Mouse (Mus musculus): ENCODE measurements around the gene Slc25a51. TPM values are rescaled to one million over a fixed set of nuclear protein-coding genes. Genes with fewer than 3 reads are reported as not detected.

Gene Slc25a51
- total and polyA plus RNA-seq, 3 experiments, result 27.6 to 44.7 (median 44.4) TPM

GRCm38 (mm10) chr4:45416314-45416713 lies 7.7 kb upstream of the Slc25a51 start:
- TF ChIP-seq ZMIZ1 (IDR thresholded peaks at IDR 0.05; ENCODE audit: low read depth, low read length) (no peak), POLR2AphosphoS2 (IDR thresholded peaks at IDR 0.05; ENCODE audit: low read depth, low read length) (no peak), NRF1 (IDR thresholded peaks at IDR 0.05; ENCODE audit: low read depth, low read length) (no peak)
- no peaks in the 10 kb centered on the region for H3K79me2 ChIP-seq (replicated peaks; ENCODE audit: control insufficient read depth, extremely low read depth, insufficient read depth, poor library complexity, severe bottlenecking)
- in situ Hi-C loops (cut with MboI; ENCODE audit: low pct_ligation_motif_present, low pct_unique_long_range_greater_than_20kb, low sequenced_read_pairs) (loop anchor here (10.0 kb wide), 2 partner anchors 198 to 348 kb away; no protein-coding TSS in a partner anchor), dilution Hi-C loops (cut with MboI; ENCODE audit: extremely low pct_ligation_motif_present, extremely low pct_unique_long_range_greater_than_20kb, low sequenced_read_pairs) (no loop called here)
- H3K9ac ChIP-seq (ENCODE audit: insufficient read depth, low read depth), result no peak overlapping the region
- no peak overlapping the region for H3K27ac ChIP-seq (ENCODE audit: insufficient read depth, low read depth)
- H3K4me1 ChIP-seq (ENCODE audit: control insufficient read depth in 1 of 2, insufficient read depth in 2 of 2), result peaks cover 10 to 36% of the 10 kb centered on the region in 2 experiments
- no peak for DNase-seq (ENCODE audit: extremely low read depth)
- H3K36me3 ChIP-seq (replicated peaks in 1 of 2; ENCODE audit: control insufficient read depth in 1 of 2, insufficient read depth in 1 of 2, low read length in 1 of 2), result no peaks in the 10 kb centered on the region
- no peak overlapping the region for H3K4me2 ChIP-seq (ENCODE audit: insufficient read depth, low read depth, poor library complexity, severe bottlenecking)
- no peaks in the 10 kb centered on the region for H3K27me3 ChIP-seq (replicated peaks)
- no peaks in the 10 kb centered on the region for H3K9me3 ChIP-seq (replicated peaks; ENCODE audit: low read length)
- no peak overlapping the region for H3K4me3 ChIP-seq (replicated peaks in 1 of 3; ENCODE audit: low read depth in 2 of 3, low read length in 2 of 3, poor library complexity in 1 of 3)

- Histone ChIP-seq H3K36me3 (replicated peaks in 1 of 2; ENCODE audit: control insufficient read depth in 1 of 2, insufficient read depth in 1 of 2, low read length in 1 of 2) (no peaks in the 10 kb centered on the region), H3K4me3 (replicated peaks in 1 of 3; ENCODE audit: low read depth in 2 of 3, low read length in 2 of 3, poor library complexity in 1 of 3) (no peak overlapping the region), H3K27me3 (replicated peaks) (no peaks in the 10 kb centered on the region), H3K9me3 (replicated peaks; ENCODE audit: low read length) (no peaks in the 10 kb centered on the region), H3K4me2 (ENCODE audit: insufficient read depth, low read depth, poor library complexity, severe bottlenecking) (no peak overlapping the region), H3K9ac (ENCODE audit: insufficient read depth, low read depth) (no peak overlapping the region), H3K4me1 (ENCODE audit: control insufficient read depth in 1 of 2, insufficient read depth in 2 of 2) (peaks cover 7 to 22% of the 10 kb centered on the region in 2 experiments; a peak in 3 of 4 replicates), H3K79me2 (replicated peaks; ENCODE audit: control insufficient read depth, extremely low read depth, insufficient read depth, poor library complexity, severe bottlenecking) (no peaks in the 10 kb centered on the region), H3K27ac (ENCODE audit: insufficient read depth, low read depth) (no peak overlapping the region)
- DNase-seq (ENCODE audit: extremely low read depth), result no peak
- no peak for TF ChIP-seq UBTF (IDR thresholded peaks at IDR 0.05; ENCODE audit: low read depth, low read length)
- no peak for TF ChIP-seq KAT2A (IDR thresholded peaks at IDR 0.05; ENCODE audit: insufficient replicate concordance, low read length)
- no peak for TF ChIP-seq ZC3H11A (IDR thresholded peaks at IDR 0.05; ENCODE audit: low read depth, low read length)
- TF ChIP-seq NELFE (IDR thresholded peaks at IDR 0.05; ENCODE audit: low read depth, low read length), result no peak
- TF ChIP-seq E2F4 (IDR thresholded peaks at IDR 0.05; ENCODE audit: insufficient replicate concordance, low read depth, low read length), result no peak
- TF ChIP-seq ZMIZ1 (IDR thresholded peaks at IDR 0.05; ENCODE audit: low read depth, low read length), result no peak
- no peak for TF ChIP-seq SMC3 (IDR thresholded peaks at IDR 0.05; ENCODE audit: low read depth, low read length)
- TF ChIP-seq NRF1 (IDR thresholded peaks at IDR 0.05; ENCODE audit: low read depth, low read length), result no peak
- no peak for TF ChIP-seq BHLHE40 (IDR thresholded peaks at IDR 0.05; ENCODE audit: low read depth, low read length)
- no peak for TF ChIP-seq CTCF (conservative IDR thresholded peaks at IDR 0.05 in 1 of 2, IDR thresholded peaks at IDR 0.05 in 1 of 2; ENCODE audit: low read depth in 2 of 2, low read length in 2 of 2)
- no peak for TF ChIP-seq POLR2A (IDR thresholded peaks at IDR 0.05; ENCODE audit: low read depth, low read length)
- TF ChIP-seq MAFK (IDR thresholded peaks at IDR 0.05; ENCODE audit: insufficient replicate concordance, low read length), result no peak
- TF ChIP-seq CHD2 (IDR thresholded peaks at IDR 0.05; ENCODE audit: low read length), result no peak
- in situ Hi-C loops (cut with MboI; ENCODE audit: low pct_ligation_motif_present, low pct_unique_long_range_greater_than_20kb, low sequenced_read_pairs), result loop anchor here (10.0 kb wide), 2 partner anchors 201 to 351 kb away; no protein-coding TSS in a partner anchor
- dilution Hi-C loops (cut with MboI; ENCODE audit: extremely low pct_ligation_motif_present, extremely low pct_unique_long_range_greater_than_20kb, low sequenced_read_pairs), result no loop called here
Measured at GRCm38 (mm10) chr4:45413674-45414338, 5.2 kb upstream of the Slc25a51 start.

Measured in CH12.LX (cell line).